Mouse (Mus musculus): ENCODE data around the gene Eml6. TPM values are rescaled to one million over a fixed set of nuclear protein-coding genes. Genes with fewer than 3 reads are reported as not detected.

Eml6 gene
- polyA plus RNA-seq, 3 experiments from 2014 or later: 0.45 to 1.7 (median 1.3) TPM

Other genes with a start within 250 kb of the Eml6 start
- under 1 TPM in 1 of 3 experiments, not detected in 2; 0.23 TPM for gene 4931440F15Rik, start 200.4 kb downstream of the Eml6 start, polyA plus RNA-seq (2017; shearing (Covaris generic))
- gene Sptbn1, start 242.1 kb upstream of the Eml6 start, polyA plus RNA-seq (2017; shearing (Covaris generic)): 100 to 1,000 TPM in 1 of 3 experiments, 10 to 100 TPM in 2; 72.4 to 101 (median 89.7) TPM